Mouse (Mus musculus): ENCODE measurements at regions not wholly inside any gene's neighbourhood (a gene's known extent, or its start where the extent isn't known, plus 50 kb on each side); places are given as distances from the start of the nearest gene placed in this dataset.
"Not testable (repeated sequence)": the region's sequence is repeated elsewhere in the genome, so short reads cannot be mapped to it uniquely, and the experiment has no call there.

DNA sequence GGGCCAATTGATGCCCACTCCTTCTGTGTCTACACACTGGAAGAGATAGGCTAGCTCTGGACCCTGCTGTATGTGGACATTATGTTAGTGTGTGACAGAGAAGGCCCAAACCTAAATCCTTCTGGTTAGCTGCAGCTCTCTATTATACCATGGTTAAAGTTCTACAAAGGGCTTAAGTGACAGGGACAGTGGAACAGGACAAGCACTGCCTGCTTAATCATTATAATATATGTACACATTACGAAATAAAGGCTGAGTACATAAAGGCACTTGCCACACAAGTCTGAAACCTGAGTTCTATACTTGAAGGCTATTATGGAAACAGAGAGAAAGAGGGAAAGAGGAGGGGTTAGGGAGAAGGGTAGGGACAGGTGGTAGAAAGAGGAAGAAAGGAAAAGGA is 55.2 kb downstream of the Rdh14 start:
- DNase-seq (ENCODE audit: low spot score) = no peak

DNA sequence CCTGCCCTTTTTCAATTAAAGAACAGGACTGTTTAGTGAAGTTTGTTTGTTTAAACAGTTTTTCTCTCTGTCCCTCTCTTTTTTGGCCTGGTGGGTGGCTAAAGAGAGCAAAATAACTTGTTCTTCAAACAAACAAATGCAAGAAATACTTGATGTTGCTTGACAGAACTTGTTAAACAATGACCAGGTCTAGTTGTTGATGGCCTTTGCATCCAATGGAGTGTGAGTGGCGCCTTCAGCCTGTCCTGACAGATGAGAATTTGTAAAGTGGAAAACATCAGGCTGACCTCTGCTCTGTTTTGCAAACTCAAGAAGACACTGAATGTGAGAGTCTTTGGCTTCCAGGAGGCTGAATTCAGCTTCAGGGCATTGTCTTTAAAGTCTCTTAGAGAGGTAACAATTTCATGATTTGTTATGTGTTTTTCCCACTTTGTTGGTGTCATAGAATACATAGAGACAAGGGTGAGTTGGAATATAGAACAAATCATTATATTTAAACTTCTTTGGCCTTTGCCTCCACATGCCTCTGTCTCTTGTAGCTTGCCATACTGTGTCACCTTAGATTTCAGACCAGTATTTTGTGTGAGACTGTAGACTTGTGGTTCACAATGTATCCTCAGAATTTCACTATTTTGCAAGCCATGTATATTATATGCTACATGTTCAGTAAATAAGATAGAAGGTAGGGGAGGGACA is 67.5 kb downstream of the Rdh14 start:
- DNase-seq (ENCODE audit: low spot score) = no peak

DNA sequence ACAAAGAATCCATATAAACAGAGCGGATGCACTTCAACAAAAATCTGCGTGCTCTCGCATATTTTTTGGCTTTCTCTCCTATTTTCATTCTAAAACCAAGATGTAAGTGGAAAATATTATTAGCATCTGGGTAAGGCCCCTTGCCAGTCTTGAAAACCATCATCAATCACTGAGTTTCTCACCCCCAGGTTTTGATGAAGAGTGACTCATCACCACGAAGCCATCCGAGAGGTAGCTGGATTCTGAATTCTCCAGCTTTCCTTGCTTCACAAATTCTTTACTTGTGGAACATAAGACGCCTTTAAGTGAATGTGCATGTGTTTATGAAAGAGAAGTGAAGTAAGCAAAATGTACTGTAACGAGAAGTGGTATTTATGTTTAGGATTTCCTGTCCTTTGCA is 71.2 kb downstream of the Rdh14 start:
- no peak for DNase-seq (ENCODE audit: low spot score)

DNA sequence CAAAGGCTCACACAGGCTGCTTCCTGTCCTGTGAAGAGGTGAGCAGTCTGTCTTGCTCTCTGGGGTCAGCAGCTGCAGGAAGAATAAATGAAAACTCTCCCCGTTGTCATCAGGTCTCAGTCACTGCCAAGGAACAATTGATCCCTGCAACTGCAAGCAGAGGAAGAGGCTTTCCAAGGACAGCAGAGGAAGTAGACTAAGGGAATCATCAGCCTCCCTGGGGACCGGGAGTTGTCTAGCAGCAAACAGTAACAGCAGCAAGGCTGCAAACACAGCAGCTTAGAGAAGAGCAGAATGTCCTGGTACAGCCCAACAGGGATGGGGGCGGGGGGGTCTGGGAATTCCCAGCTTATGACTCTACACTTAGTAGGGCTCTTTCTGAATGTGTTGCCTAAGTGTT is 72.4 kb downstream of the Rdh14 start:
- no peak for DNase-seq (ENCODE audit: low spot score)

DNA sequence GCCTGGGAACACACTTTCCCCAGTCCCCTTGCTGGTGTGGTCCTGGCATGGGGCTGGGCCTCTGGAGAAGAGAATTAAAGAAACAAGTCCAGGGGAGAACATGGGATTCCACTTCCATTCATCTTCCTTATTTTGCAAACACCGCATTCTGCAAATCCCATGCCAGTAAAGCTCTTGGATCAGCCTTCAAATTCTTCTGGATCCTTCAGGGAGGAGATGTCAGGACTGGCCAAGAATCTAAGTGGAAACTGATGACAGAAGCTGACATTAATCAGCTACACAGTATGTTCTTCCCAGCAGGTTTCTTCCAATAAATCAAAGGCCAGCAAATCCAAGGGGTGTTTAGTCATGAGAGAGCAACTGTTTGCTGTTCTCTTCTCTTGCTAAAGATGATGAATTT is 83.4 kb downstream of the Rdh14 start:
- DNase-seq (ENCODE audit: low spot score) = no peak

DNA sequence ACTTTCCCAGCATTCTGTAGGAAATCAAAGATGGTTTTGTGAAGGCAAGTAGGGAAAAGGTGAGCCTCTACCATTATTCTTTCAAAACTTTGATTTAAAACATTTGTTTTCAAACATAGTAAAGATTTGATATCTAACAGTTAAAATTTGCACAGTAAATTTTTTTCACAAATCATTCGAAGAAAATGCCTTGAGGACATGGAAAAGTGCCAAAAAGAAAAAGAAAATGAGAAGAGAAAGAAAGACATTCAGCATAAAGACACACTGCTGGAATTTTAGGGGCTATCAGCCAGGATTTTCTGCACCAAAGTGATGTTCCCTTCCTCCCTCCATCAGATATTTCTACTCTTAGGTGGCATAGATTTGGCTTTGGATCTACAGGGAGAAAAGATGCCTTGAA is 90.2 kb downstream of the Rdh14 start:
- no peak for DNase-seq (ENCODE audit: low spot score)

DNA sequence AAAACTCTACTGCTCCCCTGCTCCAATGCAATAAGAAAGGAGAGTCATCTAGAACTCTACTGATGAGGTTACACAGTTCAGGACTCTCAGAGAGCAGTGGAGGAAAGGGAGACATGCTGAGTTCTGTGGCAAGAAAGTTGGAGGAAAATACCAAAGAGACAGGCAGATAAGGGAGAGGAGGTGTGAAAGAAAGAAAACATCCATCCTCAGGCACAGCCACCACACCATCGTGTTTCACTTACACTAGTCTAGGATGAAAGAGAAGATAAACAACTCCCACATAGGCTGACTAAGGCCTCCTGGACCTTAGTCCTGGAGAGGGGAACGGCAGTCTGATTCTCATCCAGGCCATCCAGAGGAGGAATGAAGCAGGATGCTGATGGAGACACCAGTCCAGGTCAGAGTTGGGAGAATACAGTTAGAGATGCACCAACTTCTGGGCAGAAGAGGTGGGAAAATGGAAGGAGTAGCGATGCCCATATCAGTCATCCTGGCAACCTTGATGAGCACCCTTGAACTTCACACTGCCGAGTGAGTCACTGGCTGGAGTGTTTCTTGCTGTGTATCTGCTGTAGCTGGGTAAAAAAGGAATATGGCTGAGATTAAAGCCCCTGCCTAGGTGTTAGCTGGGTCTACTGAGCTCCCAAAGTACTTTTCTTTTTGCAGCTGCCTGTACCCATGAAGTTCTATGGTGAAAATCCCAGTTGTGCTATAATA is 91.9 kb downstream of the Rdh14 start:
- DNase-seq (ENCODE audit: low spot score) = no peak

DNA sequence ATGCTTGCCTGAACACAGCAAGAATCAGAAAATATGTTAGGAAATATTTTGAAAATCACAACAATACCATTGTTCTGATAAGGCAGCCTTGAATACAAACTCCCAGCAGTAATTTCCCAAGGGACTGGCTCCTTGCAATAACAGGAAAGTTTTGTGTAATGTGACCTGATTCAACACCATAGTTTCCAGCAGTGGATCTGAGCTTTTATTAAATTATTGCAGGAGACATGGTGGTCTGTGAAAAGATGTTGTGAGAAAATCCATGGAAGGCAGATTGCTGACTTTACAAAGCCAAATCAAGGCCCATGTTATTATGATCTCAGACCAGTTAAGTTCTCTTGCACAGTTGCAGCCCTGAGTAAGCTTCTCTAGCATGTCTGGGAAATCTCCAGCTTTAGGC is 116.1 kb downstream of the Rdh14 start:
- no peak for DNase-seq (ENCODE audit: low spot score)

DNA sequence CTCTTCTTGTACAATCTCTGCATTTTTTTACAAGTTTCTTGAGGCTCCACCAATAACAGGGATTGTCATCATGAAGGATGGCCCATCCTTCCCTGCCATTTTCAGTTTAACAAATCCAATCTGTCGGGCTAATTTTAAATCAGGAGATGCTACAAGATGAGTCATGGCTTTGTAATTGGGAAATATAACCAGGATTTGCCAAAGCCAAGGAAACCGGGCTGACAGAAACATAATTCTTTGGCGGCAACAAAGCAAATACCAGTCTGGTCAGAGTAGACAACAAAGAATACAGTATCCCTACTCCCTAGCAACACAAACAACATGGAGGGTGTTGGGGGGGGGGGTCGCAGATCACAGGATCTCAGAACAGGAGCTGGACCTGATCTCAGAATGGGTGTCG is 123.0 kb downstream of the Rdh14 start:
- DNase-seq (ENCODE audit: low spot score) = no peak

DNA sequence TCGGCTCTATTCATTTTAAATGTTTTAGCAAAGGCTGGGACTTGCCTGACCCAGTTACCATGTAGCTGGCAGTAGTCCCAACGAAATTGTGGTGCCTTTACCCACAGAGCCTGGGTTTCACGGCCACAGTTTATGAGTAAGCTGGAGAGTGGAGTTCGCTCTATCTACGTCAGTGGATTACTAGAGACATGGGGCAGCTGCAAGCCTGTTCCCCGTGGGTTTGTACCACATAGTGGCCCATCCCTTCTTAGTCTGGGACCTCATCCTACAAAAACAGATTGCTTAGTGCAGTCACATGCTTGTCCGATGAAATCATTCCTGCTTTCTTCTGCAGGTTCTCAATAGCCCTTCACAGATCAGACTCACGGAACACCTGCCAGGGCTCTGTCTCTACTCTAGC is 123.7 kb downstream of the Rdh14 start:
- peak; percentile 15 for DNase-seq (ENCODE audit: low spot score)

DNA sequence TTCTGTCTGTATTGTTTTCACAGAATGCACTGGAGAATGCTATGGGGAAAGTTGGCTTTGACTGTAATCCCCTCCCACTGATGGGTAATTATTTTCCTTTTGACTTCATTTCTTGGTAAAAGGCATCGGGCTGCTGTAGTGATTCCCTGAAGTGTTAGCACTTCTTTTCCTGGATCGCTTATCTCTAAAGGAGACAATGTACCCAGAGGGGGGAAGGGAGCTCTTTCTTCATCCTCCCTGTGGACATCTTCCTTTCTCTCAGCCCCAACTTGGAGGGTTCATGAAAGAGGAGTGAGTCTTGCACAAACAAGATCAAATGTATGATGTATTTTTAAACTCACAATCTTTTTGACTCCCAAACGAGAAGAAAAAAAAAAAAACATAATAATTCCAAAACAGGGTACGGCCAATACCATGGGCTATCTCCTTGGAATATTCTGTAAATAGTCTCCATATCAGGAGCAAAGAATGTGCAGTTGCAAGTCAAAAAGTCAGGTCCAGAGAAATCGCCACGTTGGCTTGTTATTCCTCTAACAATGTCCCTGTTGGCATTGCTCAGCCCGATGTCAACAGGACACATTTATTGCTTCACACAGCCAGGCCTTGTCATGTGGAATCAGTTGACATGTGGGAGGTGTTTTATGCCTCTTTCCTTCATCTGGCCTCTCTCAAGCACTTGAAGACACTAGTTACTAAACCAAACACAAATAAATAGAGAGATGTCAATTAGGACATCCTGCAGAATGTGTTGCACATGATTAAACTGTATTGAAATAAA is 134.1 kb downstream of the Rdh14 start:
- DNase-seq (ENCODE audit: low spot score) = no peak

DNA sequence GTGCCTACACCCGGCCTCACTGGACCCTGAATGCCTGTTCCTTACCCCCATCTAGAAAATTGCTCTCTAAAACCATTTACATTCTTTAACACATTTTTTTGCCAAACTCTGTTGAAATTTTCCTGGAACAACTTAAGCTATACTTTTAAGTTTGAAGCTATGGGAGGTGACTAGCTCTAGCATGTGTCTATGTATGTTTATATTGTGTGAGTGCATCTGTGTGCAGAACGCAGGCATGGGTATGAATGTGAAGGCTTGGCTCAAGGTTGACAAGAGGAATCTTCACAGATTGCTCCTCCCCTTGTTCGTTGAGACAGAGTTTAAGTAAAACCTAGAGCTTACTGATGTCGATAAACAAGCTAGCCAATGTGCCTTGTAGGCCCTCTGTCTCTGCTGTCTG is 135.4 kb downstream of the Rdh14 start:
- DNase-seq (ENCODE audit: low spot score) = no peak

DNA sequence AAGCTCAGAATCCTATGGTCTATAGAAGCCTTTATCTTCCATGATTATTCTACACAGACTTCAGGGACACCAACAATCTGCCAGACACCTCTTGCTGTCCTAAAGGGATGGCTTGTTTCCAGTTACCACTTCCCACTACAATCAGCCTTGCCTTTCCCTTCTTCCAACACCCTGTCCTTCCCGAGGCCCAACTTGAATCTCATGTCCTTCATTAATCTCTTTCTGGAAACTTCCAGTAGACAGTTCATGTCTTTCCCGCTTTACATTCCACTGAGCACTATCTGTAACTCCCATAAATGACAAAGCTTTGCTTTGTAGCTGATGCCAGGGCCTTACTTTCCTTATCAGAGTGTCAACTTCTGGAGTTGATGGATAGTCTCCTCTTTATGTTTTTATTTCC is 138.5 kb downstream of the Rdh14 start:
- DNase-seq (ENCODE audit: low spot score) = no peak

DNA sequence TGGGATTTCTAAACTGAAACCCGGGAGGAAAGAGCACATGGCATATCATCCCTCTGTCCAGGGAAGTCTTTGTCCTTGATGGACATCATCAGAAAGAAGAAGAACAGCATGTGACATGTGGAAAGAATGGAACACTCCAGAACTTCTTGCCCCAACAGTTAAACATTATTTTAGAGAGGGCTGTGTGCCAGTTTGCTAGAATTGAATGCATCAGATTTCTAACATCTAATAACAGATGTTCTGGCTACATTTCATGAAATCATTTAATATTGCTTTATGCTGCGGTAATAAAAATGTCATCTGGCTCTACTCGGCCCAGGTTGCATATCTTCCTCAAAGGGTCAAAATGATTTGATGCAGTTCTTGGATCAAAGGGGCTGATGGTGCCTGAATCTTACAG is 140.4 kb downstream of the Rdh14 start:
- DNase-seq (ENCODE audit: low spot score) = no peak

DNA sequence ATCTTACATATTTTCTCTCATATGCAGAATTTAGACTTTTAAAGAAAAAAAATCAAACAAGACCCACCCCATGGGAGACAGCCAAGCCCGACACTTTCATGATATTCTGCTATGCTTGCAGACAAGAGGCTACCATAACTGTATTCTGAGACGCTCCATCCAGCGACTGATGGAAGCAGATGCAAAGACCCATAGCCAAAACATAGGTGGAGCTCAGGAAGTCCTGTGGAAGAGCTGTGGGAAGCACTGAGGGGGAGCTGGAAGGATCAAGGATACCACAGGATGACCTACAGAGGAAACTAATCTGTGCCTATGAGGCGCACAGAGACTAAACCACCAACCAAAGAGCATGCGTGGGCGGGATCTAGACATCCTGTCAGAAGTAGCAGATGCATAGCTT is 143.4 kb downstream of the Rdh14 start:
- DNase-seq (ENCODE audit: low spot score) = no peak

DNA sequence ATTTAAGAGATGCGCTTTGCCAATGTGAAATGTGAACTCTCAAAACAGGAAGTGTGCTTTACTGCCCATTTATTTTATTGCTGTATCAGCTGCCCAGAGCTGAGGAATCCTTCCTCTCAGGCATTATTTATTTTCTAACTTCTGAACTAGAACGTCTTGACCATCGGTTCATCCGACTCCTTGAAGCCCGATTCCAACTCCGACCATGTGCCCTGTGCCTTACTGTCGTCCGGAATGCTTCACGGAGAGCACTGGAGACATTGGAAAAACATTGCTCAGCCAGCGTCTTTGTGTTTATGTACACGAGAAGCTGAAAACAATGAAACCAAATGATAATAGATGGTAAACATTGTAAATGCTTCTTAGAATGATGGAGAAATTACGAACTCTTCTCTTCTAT is 145.7 kb downstream of the Rdh14 start:
- no peak for DNase-seq (ENCODE audit: low spot score)

DNA sequence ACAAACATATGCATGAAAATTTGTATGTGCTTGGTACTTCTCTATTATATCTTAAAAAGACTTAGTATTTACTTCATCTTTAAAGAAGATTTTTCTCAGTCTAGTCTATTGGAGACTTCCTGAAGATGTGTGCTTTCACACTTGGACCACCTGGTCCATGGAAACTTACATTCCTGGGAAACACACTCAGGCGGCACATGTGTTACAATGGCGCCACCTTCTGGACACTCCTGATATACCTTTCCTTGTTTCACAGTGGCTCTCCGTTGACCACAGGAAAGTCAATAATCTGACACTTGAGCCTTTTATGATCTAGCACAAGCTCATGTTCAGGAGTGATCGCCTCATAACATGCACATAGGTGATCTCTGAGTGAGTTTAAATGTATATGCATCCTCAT is 146.5 kb downstream of the Rdh14 start:
- peak; percentile 64 for DNase-seq (ENCODE audit: low spot score)

DNA sequence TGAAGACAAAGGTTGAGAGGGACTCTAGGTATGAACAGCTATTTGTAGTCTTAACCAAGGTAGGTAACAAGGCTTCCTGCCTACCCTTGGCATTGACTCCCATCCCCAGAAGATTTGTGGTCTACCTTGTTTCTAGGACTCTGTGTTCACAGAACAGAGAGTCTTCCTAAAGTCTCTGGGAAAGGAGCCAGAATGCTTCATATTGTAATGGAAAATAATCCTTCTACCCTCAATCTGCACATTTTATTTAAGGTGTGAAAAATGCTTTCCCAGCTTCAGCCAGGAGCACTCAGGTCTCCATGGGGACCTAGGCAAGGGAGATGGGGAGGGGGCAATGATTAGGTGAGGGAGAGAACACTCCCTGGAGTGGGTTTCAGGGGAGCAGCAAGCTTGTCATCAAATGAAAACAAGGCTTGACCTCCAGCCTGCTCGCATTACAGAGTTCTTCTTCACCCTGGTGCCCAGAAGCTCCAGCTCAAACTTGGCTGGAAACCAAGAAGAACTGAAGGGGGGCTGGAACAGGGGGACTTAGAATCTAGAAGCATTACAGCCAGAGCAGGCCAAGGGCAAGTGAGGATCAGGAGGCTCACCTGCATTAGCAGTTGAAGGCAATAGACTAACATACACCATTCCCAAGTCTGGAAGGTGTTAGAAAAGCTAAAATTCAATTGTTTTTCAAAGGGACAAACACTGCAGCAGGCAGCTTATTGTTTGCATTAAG is 159.1 kb downstream of the Rdh14 start:
- no peak for DNase-seq (ENCODE audit: low spot score)

DNA sequence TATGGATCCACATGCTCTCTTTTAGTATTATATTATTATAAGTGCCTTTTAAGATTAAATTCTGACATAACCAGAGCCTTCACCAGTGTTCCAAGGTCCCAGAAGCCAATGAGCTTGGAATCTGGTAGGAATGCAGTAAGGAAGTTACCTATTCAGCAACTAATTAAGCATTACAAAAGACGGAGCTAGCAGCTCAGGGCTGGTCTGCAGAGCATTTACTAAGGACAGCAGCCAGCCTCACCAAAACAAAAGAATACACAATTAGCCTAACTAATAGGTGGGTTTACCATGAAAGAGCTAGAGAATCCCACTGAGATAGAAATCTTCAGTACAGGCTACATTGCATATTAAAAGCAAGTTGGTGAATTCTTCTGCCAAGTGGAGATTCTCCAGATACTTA is 164.1 kb downstream of the Rdh14 start:
- not testable (repeated sequence) for DNase-seq (ENCODE audit: low spot score)

DNA sequence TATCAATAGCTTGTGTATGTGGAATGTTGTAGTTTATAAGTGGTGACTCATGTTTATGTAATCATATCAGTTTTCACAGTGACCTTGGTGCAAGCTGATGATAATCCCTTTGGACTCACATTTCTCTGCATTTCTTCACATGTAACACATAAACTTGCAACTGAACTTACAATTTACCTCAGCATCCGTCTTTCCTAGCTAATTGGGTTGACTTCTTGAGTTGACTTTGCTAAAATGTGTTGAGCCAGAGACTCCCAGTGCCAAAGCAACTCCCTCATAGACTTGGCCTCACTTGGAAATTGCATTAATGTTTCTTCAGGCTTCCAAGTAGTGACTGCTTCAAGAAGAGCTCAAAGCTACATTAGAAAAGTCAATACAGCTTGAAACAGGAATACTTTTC is 172.4 kb downstream of the Rdh14 start:
- DNase-seq (ENCODE audit: low spot score) = no peak

DNA sequence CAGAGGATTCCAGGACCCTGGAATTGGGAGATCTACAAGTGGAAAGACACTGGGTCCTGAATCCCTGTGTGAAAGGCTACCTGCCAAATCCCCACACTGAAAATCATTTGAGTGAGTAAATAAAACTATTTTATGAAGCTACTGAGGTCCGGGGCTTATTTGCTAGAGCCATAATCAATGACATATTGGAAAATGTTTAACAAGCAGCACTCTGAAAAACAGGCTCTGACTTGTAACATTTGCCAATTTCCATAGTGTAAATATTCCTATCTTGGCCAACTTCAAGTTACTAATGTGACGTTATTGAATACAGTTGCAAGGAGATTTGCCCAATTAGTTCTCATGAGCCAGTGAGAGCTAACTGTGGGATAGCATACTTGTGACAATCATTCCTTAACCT is 177.3 kb downstream of the Rdh14 start:
- no peak for DNase-seq (ENCODE audit: low spot score)

DNA sequence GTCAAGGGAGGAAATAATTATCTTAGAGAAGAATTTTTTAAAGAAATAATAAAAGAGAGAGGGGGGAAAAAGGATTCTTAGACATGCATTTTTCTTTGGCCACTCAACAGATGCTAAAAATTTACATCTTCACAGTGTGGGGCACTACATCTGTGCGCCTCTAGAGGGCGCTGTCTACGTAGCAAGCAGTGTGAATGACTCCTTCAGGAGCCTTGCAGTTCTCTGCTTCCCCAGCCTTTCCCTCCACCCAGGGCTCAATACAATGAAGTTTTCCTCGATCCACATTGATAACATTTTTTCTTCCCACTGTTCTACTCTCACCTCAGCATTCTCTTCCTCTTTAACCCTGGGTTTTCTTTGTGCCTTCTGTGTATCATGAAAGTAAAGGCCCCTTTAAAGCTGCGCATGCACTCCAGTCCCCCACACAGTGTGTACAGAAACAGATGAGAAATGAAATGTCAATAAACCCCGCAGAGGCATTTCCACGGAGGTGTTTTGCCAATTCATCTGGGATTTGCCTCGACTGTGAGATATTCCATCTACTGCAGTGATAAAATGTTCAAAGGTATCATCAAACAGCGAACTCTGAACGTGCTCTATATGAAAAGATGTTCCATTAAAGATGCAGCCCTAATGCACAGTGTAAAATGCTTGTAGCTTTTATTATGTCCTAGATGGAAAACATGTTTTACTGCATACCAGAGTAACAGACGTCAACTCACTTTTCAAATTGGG is 181.2 kb downstream of the Rdh14 start:
- no peak for DNase-seq (ENCODE audit: low spot score)
